Mouse (Mus musculus) adrenal gland, postnatal 36 days (tissue): ENCODE measurements around the gene Fras1. TPM values are rescaled to one million over a fixed set of nuclear protein-coding genes. Genes with fewer than 3 reads are reported as not detected.

Source experiments
- DNase-seq, 2 experiments: peaks; one replicate each; pipeline ENCODE4 v3.0.0; 2021; ENCODE audit warnings: mixed read lengths in 1 of 2
- total RNA-seq, 2 experiments: library from RNA; stranded (reverse); gene quantifications; 2 replicates each; pipeline ENCODE4 v1.2.3; 2021

The Fras1 gene
- total RNA-seq, 2 experiments from 2014 or later: 2.0 to 2.4 TPM

DNA sequence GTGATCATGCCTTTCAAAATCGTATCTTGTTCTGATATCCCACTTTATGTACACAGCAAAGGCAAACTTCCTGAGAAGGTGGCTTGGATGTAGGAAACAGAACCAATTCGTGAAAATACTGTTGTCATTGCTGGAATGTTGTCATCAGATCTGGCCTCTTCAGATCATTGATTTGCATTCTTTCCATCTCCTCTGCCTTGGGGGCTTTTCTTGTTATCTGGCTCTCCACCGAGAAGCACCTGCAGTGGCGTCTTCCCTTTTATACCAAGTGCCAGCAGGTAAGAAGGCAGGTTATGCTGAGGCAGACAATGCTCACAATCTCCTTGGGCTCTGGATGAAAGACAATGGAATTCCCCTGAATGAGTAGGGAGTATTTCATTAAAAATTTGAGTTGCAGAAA, 108.3 kb downstream of the Fras1 start:
- DNase-seq: no peak

DNA sequence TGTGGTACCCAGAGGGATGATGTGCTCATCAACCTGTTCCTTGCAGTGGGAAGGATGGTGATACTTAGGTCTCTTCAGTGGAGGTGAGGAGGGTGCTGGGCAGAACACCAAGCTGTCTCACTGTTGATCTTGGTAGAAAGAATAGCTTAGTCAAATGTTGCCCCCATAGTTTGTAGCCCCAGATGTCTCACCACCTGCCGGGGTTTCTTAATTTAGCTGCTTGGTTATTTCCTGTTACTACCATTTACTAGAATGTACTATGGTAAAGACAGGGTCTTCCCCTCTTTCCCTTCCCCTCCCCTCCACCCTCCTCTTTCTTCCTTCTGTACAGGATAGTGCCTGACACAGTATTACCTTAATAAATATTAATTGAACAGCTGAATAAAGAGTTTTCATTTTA, 118.7 kb downstream of the Fras1 start:
- DNase-seq: no peak

DNA sequence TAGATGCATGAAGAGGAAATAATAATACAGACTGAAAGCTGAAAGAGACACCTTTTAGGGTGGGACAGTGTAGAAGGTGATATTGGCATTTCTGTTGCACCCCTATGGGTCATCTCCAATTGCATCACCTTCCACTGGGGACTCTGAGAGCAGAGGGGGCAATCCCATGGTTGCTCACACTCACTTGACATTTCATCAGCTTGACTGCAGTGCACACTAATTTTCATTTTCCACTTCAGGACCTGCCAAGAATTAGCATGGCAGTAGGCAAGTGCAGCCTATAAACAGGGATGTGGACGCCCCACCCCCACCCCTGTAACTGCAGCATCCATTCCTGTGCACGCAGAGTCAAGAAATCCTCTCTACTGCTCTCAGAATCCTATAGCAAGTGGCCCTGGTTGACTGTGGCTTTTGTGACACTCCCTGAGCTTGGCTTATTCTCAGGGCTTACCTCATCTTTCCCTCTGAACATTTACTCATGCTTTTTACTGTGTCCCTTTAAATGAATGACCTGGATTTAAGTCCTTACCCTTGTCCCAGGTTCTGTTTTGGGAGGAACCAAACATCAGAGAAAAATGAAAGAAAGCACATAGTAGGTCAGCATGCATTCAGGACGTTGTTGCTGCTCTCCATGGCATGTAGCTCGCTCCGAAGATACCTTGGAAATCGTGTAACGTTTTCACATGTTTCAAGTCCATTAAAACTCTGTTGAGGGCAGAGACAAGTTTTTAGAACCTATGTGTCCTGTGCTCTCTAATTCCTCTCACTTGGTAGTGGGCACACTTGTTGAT, 120.9 kb downstream of the Fras1 start:
- DNase-seq: no peak

DNA sequence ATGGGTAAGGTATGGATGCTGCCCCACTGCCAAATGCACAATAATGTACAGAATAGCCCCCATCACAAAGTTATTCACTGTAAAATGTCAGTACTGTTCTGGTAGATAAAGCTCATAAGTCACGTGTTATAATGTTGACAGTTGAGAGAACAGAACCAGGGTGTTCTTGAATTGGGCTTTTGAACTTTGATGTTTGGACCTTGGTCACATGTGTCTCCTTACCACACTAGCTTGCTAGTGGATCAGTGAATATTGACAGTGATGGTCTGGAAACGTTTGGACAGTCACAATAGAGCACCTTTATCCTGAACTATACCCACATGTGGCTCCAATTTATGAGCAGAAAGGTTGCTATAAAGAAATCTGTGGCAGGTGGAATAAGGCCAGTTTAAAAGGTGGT, 124.3 kb downstream of the Fras1 start:
- no peak for DNase-seq

DNA sequence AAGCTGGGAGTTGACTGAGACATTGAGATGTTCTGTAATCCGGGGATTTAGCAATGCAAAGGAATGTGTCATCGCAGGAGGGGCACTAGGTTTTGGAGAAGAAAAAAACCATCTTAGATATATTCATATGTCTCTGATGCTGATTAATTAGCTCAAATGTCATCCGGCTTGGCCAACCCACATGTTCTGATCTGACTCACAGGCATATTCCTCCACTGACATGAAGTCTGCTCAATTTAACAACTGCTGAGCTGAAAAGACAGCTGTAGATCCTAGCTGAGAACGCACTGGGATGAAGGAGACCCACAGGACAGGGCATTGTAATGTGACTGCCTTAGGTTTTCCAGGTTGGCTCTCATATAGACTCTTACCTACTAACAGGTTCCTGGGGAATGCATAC, 128.0 kb downstream of the Fras1 start:
- peak in 1 of 2 experiments; percentile 7 for DNase-seq

DNA sequence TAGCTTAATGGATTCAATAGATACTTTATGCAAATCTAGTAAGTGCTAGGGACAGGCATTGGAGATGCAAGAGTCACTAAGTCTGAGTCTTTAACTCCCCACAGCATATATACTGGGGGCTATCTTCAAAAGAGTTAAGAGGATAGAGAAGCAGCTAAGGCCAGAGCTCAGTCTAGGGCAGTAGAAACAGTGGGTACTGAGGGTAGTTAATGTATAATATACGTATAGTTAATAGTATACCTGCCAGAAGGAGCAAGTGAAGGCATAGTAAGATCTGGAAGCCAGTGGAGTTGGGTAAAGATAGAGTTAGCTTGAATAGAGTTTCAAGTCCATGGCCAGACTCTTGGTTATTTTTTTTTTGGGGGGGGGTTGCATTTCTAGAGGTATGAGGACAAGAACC, 128.6 kb downstream of the Fras1 start:
- no peak for DNase-seq

DNA sequence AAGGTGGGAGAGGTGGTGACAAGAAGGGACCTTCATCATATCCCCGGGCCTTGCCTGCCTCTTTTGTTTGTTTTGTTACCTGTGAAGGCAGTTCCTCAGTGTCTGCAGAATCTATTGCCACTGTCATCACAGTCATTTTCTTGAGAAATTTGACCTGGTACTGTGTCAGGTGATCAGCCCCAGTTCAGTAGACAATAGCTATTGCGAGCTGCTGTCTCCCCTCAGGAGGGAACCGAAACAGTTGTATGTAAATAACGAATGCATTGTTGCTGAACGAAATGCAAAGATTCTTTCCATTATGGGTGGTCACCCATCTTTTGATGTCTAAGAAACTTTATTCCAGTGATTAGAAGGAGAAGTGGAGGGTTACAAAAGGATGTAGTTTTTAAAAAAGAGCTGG, 137.2 kb downstream of the Fras1 start:
- no peak for DNase-seq

DNA sequence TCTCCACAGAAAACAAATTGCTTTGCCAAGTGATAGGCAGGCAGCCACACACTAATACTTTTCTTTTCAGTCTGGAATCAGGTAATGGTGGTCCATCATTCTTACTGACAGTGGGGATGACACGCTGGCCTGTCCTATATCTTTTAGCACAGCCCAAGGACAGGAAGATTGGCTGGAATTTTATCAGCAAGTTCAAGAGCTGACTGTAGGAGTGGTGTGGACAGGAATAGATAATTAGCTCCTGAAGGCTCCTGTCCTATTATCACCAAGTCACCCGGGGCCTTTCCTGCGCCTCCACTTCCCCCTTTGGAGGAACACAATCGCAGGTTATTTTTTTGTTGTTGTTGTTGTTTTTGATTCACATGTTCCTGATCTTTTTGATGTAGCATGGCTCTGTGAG, 139.6 kb downstream of the Fras1 start:
- DNase-seq: no peak

DNA sequence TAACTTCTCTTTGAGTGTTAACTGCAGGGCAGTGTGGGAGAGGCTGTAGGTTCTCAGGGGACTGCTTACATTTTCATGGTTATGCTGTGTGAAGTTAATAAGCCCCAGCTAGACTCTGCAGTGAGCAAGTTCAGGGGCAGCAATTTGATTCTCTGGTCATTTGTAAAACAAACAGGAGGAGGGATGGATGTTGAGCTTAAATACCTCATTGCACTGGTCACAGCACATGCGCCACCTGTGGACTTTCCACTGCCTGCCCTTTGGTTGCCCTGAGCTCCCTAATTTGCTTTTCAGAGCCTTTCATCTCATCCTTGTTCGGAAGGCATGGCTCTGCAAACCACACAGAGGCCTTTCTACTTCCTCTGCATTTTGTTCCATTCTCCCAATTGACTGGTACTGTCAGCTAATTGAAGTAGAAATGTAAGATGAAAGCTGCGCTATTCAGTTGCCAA, 142.1 kb downstream of the Fras1 start:
- no peak for DNase-seq

DNA sequence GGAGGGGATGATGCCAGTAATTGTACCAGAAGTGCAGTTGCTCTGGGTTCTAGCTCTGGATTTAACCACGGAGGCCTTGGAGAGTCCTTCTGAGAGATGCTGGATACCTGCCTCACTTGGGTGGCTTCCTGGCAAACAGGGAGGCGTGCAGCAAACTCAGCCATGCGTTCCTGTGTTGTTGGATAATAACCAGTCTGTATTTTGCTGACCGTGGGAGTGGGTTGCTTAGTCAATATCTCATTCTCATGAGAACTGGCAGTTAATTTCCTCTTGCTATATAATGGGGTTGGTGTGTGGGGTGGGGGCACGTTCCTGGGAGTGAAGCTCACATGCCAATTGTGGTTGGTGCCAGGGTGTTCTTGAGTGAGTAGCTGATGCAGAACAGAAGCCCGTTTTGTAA, 142.6 kb downstream of the Fras1 start:
- DNase-seq: no peak

DNA sequence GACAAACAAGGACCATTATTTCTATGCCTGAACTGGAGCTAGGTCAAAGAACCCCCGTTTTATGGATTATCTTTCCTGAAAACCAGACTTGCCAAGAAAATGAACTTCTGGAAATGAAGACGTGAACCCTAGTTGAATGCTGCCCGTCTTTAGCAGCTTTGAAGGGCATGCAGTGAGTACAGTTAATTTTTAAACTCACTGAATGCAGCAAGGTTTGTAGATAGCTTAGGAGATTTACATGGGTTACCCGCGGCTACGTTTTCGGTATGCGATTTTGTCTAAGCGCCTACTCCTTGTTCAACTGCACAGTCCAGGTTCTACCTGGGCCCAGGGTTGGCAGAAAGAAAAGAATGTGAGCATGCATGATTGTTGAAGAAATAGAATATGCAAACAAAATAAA, 147.8 kb downstream of the Fras1 start:
- no peak for DNase-seq

DNA sequence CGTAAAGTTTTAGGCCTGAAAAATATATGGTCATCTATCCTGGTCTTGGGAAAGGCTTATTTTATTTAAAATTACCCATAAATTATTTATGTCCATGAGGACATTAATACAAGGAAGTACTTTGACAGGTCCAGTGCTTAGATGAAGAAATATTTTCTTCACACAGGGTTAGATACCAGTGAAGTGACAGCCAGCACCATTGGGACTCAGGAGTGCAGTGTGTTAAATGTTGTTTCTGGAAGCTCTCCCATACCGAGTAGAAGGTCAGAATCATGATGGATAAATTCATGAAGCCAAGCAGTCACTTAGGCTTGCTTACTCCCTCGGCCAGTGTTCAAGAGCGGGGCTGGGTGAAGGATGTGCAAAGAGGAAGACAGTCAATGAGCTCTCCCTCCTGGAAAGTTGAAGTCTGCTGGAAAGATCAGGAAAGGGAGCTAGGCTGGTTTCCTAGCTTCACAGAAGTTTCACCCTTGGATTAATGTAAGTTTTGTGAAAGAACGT, 149.2 kb downstream of the Fras1 start:
- DNase-seq: no peak

DNA sequence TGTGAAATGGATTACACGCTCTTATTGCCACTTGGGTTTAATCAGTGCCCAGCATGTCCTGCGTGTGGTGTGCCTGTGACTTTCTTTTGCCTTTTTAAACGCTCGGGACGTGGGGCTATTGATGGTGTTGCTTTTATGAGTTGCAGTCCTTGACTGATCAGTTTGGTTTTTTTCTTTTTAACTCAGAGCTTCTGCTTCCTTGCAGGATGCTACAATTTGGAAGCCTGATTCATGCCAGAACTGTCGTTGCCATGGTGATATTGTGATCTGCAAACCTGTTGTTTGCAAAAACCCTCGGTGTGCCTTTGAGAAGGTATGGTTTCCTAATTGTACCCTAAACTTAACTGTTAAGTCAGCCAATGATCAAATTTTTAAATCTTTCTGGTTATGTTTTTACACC, 154.5 kb downstream of the Fras1 start:
- DNase-seq: no peak

DNA sequence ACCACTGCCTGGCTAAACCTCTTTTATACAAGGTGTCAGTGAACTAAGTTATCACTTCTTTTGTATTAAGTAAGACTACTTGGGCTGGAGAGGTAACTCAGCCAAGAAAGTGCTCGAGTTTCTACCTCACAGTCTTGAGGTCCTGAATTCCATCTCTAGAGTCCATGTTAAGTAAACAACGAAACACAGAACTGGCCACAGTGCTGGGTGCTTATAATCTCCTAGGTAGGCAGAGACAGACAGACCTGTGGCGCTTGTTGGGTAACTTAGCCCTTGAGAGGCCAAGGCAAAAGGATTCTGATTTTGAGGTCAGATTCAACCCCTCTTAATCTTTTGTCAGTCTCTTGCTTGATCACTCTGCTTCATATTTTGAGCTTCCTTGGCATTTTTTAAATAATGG, 156.8 kb downstream of the Fras1 start:
- no peak for DNase-seq

DNA sequence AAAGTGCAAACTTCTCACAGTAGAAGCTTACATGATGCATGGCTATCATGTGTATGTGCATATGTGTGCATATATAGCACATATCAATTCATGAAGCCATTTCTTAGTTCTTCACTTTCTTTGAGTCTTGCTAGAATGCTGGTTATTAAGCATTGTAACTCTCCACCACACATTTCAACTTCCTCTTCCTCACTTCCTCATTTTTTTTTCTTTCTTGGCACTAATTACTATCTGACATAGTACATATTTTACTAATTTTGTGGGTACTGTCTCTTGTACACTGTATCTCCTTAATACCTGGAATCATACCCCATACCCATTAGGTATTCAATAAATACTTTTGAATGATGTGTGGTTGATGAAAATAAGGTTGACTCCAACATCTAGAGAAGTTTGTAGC, 158.2 kb downstream of the Fras1 start:
- no peak for DNase-seq

DNA sequence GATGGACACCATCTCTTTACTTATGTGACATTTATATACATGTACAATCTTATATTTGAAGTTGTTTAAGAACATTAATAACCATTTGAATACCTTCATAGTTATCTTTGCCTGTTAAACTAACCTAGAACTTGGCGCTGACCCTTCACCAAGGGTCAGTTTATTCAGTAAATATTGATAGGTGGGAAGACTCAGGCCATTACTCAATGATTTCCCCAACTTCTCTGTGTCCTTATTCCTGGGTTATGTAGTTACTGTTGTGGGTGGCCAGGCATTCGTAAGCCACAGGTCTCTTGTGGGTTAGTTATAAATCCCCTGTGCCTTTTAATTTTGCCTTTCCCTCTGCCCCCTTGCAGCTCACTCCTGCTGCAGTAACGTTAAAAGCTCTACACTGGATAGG, 162.8 kb downstream of the Fras1 start:
- no peak for DNase-seq

DNA sequence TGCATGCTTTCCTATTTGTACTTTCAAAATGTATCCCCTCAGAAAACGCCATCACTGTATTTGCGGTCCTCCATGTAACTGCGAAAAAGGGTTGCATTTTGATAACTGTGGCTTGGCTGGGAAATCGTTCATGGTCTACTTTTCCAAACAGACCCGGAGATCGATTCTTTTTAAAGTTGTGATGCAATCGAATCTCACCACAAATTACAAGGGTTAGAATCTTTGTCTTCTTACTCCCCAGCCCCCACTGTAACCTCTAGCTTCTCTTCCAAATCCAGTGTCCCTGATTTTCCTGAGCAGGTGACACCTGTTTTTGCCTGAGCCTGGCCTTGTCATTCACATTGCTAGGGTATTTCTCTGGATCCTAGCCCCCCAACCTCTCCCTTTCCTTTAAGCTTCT, 163.2 kb downstream of the Fras1 start:
- DNase-seq: no peak

DNA sequence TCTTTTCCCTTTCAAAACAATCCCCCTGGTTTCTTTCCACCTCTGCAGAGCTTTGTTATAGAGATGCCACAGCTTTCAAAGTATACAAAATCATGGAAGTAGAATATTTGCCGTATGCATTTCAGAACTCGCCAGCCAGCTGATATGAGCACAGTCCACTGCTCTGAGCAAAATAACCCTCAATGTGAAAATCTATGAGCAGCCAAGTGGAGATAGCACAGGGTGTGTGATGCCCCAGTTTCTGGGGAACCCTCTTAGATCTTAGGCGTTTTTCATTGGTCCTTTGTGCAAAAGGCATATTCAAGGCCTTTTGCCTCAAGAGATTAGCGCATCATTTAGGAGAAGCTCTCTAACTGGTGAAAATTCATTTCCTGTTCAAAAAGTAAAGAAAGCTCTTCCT, 170.4 kb downstream of the Fras1 start:
- no peak for DNase-seq

DNA sequence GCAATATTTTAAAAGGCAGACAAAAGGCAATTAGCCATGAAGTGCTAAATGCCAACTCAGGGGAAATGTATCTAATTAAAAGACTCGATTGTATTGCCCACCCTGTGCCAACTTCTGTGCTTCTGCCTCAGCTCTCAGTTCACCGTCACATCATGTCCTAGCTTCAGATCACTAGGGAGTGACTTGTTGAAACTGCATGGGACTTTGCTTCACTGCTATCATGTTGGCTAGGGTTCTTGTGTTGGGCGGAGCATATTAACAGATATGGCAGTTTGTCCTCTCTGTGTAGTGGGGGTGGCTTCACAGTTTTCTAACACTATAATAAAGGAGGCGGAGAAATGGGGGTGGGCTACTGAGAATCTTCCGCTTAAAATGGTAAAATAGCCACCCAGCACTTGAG, 172.2 kb downstream of the Fras1 start:
- DNase-seq: no peak

DNA sequence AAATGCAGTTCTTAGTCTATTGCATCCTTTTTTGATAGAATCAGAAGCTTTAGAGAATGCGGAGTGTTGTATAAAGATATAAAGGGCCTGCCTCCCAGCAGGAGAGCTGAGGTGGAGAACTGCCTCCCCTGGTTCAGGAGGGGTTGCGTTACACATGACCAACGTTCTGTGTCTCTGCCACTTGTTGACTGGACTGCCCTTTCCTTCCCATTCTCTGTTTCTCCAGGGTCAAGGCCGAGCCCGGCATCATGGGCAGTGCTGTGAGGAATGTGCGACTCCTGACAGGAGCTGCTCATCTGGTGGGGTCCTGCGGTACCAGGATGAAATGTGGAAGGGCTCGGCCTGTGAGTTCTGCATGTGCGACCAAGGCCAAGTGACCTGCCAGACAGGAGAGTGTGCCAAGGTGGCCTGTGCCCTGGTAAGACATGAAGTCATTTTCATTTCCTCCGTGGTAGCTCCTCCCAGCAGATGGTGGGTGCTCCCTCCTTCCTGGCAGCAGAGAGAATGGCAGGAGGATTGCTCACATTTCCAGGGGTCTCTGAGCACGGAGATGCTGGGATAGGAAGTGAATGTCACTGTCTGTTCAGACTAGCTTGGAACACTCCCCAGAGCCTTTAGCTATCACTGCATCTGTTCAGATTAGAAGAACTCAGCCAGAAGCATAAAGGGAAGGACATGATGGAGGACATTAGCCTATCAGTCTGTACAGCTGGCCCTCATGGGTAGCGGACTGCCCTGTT, 181.4 kb downstream of the Fras1 start:
- DNase-seq: peak in 1 of 2 experiments; percentile 3

DNA sequence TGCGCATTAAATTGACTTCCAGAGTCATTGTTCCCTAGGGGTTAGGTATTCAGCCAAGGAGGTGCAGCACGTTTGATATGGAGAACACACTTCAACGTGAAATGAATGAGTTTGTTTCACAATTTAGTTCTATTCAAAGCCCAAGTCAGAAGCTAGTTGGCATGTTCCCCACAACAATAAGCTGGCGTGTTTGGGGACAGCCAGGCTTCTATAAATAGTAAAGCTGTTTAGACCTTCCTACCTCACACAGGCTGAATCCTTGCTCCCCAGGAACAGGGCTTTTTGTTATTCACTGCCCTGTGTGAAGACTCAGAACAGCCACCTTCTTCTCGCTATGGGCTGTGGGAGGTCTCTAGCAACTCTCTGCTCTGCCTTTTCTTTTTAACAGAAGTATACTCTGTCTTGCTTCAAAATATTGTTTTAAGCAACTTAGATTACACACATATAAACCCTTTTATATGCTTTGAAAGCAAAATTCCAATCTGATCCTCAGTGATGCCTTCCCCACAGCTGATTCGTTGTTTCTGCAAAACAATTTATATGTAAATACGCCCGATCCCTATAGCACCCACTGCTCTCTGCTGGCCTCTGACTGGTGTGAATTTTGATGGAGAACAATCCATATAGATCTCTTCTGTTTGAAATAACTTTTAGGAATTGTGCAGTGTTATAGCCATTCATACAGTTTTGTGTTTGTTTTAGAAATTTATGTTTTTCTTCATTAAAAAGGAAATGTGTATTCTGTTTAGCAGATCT, 184.5 kb downstream of the Fras1 start:
- no peak for DNase-seq

DNA sequence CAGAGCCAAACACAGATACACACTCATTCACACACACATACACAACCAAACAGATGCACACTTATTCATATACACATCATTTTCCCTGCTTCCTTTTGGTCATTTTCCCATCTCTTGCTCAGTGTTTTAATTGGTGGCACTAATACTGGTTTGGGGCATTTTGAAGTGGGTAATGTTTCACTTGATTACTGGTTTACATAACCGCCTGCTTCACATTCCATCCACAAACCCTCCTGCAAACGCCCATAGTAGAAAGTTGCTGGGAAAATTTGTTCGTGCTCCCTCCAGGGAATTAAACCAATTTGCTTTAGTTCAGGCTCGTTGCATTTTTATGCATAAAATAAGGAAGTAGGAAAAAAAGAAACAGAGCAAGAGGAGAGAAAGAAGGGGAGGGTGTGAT, 200.8 kb downstream of the Fras1 start:
- DNase-seq: no peak

DNA sequence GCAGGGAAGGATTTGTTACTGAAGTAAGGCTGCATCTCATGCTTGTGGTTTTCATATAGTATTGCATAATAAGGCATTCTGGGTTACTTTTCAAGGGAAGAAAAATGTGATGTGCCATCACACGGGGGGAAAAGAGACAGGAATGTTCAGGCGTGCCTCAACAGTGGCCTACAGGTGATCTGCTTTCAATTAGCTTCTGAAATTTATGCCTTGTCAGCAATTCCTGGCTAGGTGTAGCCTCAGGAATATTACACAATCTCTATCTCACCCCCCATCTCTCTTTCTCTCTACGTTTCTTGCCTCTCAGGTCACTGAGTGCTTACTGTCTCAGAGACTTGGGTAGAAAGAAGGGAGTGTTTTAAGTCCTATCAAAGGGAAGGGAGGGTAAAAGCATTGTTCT, 204.9 kb downstream of the Fras1 start:
- DNase-seq: no peak
